In the genomic region with DNA sequence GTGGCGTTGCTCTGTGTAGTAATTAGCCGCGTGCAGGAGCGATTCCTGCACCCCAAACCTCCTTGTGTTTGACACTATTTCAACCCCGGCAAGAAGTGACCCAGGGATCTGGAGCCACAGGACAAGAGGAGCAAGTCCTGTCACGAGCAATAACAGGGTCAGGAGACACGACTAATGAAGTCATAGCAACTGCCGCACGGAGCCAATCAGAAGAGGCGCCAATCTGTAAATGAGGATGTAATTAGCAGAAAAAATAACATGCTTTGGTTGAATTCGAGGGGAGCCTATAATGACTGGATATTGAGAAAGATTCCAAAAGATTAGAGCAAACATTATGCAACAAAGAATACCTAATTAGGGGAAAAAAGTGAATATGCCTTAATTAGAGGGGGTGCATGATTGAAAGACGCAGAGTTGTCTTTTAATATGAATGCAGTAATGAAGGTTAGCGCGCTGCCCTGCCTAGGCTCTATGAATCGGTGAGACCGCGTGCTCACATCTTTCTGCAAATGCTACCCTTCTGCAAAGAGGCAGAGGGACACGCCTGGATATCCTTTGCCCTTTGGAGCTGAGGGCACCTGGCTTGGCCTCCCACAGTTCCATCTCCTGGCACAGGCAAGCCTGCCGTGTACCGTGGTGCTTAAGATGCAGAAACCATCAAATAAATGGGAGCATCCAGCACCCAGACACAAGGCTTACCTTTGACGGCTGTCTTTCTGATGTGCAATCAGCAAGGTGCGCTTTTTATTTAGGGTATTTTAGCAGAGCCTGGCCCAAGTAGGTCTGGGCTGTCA, we compare ENCODE assay signal across 12 mouse cellular contexts.
DNase-seq lines count a peak whose midpoint lies in the region; ATAC-seq and TF ChIP-seq lines count a peak whose summit lies in the region.
"Had no signal": no experiment of that assay in that cellular context is flagged by ENCODE, and none has a peak within 500 bp of the region (broad histone marks: within the 10 kb centered on the region; RNA-seq: fewer than 3 reads in every experiment).

No protein-coding gene starts in this region.

- H3K4me2 ChIP-seq in forebrain, embryonic 11.5 days (ENCODE audit: low read depth, low read length, severe bottlenecking): peak overlapping the region; percentile 34; the same call in 1 of the 2 replicates
- H3K4me2 ChIP-seq in limb, embryonic 15.5 days: 0 out of 2 replicates have a peak overlapping the region, but pooled peaks have one; percentile 3
- H3K4me2 ChIP-seq in liver, embryonic 11.5 days: no peak overlapping the region
- H3K4me2 ChIP-seq: embryonic facial prominence, embryonic 13.5 days had no signal

- DNase-seq in layer of hippocampus, adult 2 months (ENCODE audit: low spot score in 2 of 2): no peak
- no peak for DNase-seq in layer of hippocampus, adult 11-12 months (ENCODE audit: low spot score)
- DNase-seq in Muller cell, postnatal 12 days (ENCODE audit: inconsistent ontology term): peak; percentile 33
- peak; percentile 59 for DNase-seq in forebrain, embryonic 11.5 days (ENCODE audit: low spot score)
- no peak for DNase-seq in liver, embryonic 11.5 days (ENCODE audit: low spot score)
- no peak for DNase-seq in right cerebral cortex, adult 2 months (ENCODE audit: low spot score in 2 of 2)
- DNase-seq: cerebellum, adult 9-10 months; kidney, postnatal 25 days; lung, postnatal 4 days had no signal

- H3K4me1 ChIP-seq in forebrain, embryonic 11.5 days (replicated peaks; ENCODE audit: control insufficient read depth, insufficient read depth, low read length): no peaks in the 10 kb centered on the region; the same call in 1 of the 2 replicates
- H3K4me1 ChIP-seq in limb, embryonic 15.5 days: no peaks in the 10 kb centered on the region
- no peaks in the 10 kb centered on the region for H3K4me1 ChIP-seq in liver, embryonic 11.5 days (replicated peaks; ENCODE audit: control insufficient read depth, insufficient read depth, low read length)
- H3K4me1 ChIP-seq: embryonic facial prominence, embryonic 13.5 days had no signal

- H3K9ac ChIP-seq in forebrain, embryonic 11.5 days (ENCODE audit: low read length): no peak overlapping the region
- no peak overlapping the region for H3K9ac ChIP-seq in limb, embryonic 15.5 days
- H3K9ac ChIP-seq in liver, embryonic 11.5 days (ENCODE audit: low read depth, low read length): no peak overlapping the region
- H3K9ac ChIP-seq: embryonic facial prominence, embryonic 13.5 days had no signal

- peak; percentile 75 for ATAC-seq in forebrain, embryonic 11.5 days (replicated peaks; ENCODE audit: low FRiP score)
- ATAC-seq in limb, embryonic 15.5 days (ENCODE audit: insufficient number of reproducible peaks, low FRiP score, low TSS enrichment, low read depth): no peak
- no peak for ATAC-seq in liver, embryonic 11.5 days (replicated peaks; ENCODE audit: low FRiP score)

- 44% methylated on average over 22 of the region's 22 CpGs for WGBS in forebrain, embryonic 11.5 days
- WGBS in limb, embryonic 15.5 days: 54% methylated on average over 22 of the region's 22 CpGs
- 82% methylated on average over 22 of the region's 22 CpGs for WGBS in liver, embryonic 11.5 days

- H3K27ac ChIP-seq in layer of hippocampus, adult 2 months: peak overlapping the region; percentile 61; the same call in 1 of the 2 replicates
- no peak overlapping the region for H3K27ac ChIP-seq in forebrain, embryonic 11.5 days (ENCODE audit: low read depth, low read length)
- no peak overlapping the region for H3K27ac ChIP-seq in limb, embryonic 15.5 days
- H3K27ac ChIP-seq in liver, embryonic 11.5 days (ENCODE audit: low read depth, low read length): no peak overlapping the region
- H3K27ac ChIP-seq: embryonic facial prominence, embryonic 13.5 days had no signal

- H3K36me3 ChIP-seq in forebrain, embryonic 11.5 days (ENCODE audit: control insufficient read depth, insufficient read depth, low read length): no peaks in the 10 kb centered on the region
- no peaks in the 10 kb centered on the region for H3K36me3 ChIP-seq in limb, embryonic 15.5 days
- H3K36me3 ChIP-seq in liver, embryonic 11.5 days (ENCODE audit: control insufficient read depth, insufficient read depth, low read length): no peaks in the 10 kb centered on the region
- H3K36me3 ChIP-seq: embryonic facial prominence, embryonic 13.5 days; G1E had no signal

- H3K9me3 ChIP-seq in forebrain, embryonic 11.5 days (ENCODE audit: control insufficient read depth, low read length): no peaks in the 10 kb centered on the region
- H3K9me3 ChIP-seq in limb, embryonic 15.5 days: no peaks in the 10 kb centered on the region
- no peaks in the 10 kb centered on the region for H3K9me3 ChIP-seq in liver, embryonic 11.5 days (ENCODE audit: control insufficient read depth, low read length)
- H3K9me3 ChIP-seq: embryonic facial prominence, embryonic 13.5 days had no signal

- no peak for TF ChIP-seq CTCF in layer of hippocampus, adult 2 months (conservative IDR thresholded peaks at IDR 0.05)

- no peaks in the 10 kb centered on the region for H3K27me3 ChIP-seq in forebrain, embryonic 11.5 days (ENCODE audit: control insufficient read depth, insufficient read depth, low read length)
- H3K27me3 ChIP-seq in limb, embryonic 15.5 days: peaks cover 12% of the 10 kb centered on the region; the same call in 1 of the 2 replicates
- H3K27me3 ChIP-seq in liver, embryonic 11.5 days (replicated peaks; ENCODE audit: control insufficient read depth, insufficient read depth, low read length): no peaks in the 10 kb centered on the region

- H3K4me3 ChIP-seq in layer of hippocampus, adult 2 months: peak overlapping the region; percentile 51
- H3K4me3 ChIP-seq in forebrain, embryonic 11.5 days (ENCODE audit: low read depth, low read length): no peak overlapping the region
- no peak overlapping the region for H3K4me3 ChIP-seq in limb, embryonic 15.5 days
- H3K4me3 ChIP-seq in liver, embryonic 11.5 days (ENCODE audit: low read depth, low read length): no peak overlapping the region
- H3K4me3 ChIP-seq: embryonic facial prominence, embryonic 13.5 days had no signal

Comparison
In these comparisons a context has a peak if more than half of its experiments do, and no peak if none do; other contexts are left out.
1. DNase-seq: peak in Muller cell, postnatal 12 days (single experiment) and forebrain, embryonic 11.5 days (single experiment); none in layer of hippocampus, adult 2 months (0 of 2), layer of hippocampus, adult 11-12 months (single experiment), liver, embryonic 11.5 days (single experiment) and right cerebral cortex, adult 2 months (0 of 2).